Mouse (Mus musculus) lung, postnatal 0 days (tissue): ENCODE results near the gene Pde4d.

ENCODE experiments used
- CTCF ChIP-seq: IDR thresholded peaks from 2 replicates; pipeline ENCODE4 v1.5.1; 2016; ENCODE audit warnings: antibody characterized with exemption, mild to moderate bottlenecking
- EP300 ChIP-seq: IDR thresholded peaks from 2 replicates; pipeline ENCODE4 v1.6.1; 2016; ENCODE audit warnings: antibody characterized with exemption, mild to moderate bottlenecking, control low read depth

DNA sequence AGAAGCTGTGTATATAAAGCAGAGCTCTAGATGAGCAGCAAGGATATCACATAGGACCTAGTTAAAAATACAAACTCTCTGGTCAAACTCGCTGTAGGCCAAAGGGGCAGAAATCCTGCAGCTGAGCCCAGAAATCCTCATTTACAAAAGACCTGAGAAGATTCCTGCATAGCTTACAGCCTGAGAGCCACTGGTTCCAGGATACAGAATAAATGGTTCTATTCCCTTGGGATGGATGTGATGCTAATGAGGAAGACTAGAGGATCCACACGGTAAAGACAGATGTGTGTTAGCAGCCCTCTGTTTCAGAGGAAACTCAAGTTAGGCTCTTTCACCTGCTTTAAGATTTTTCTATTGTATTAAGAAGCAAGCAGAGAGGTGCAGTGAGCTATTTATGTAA lies 1041.1 kb downstream of the Pde4d start:
- TF ChIP-seq CTCF (no peak), EP300 (no peak)
